Mouse (Mus musculus): ENCODE data around the gene Efcab11.

The Efcab11 gene

DNA sequence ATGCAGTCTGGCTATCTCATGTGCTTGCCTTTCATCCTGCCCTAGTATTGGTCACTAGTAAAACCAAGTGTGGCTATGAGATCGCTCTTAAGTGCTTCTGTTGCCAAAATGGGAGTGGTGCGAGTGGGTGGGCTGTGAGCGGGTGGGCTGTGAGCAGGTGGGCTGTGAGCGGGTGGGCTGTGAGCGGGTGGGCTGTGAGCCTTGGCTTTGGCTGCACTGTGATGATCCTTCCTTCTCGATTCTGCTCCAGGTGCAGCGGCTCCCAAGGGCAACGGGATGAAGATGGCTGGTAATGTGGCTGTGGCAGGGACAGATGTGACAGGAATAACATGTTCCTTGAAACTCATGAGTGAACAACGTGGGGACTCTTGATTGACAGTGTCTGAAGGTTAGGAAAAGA is 128.0 kb downstream of the Efcab11 start:
- DNase-seq (ENCODE audit: low read depth, low spot score): no peak

DNA sequence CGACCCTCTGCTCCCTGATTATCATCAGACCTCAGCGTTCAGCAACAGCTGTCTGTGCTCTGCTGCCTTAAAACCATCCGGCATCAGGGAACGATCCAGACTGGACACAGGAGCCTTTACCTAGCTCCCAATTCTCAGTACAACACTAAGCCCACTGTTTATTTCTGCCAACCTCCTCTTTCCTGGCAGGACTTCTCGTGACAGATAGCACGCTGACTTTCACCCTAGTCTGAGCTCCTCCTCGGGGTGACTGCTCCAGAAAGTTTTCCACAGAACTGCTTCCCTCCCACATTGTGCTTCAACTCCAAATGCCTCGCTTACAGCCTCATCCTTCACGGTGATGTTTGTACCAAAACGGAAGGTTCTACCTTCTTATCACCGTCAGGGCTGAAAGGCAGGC is 131.3 kb downstream of the Efcab11 start:
- no peak for DNase-seq (ENCODE audit: low read depth, low spot score)

DNA sequence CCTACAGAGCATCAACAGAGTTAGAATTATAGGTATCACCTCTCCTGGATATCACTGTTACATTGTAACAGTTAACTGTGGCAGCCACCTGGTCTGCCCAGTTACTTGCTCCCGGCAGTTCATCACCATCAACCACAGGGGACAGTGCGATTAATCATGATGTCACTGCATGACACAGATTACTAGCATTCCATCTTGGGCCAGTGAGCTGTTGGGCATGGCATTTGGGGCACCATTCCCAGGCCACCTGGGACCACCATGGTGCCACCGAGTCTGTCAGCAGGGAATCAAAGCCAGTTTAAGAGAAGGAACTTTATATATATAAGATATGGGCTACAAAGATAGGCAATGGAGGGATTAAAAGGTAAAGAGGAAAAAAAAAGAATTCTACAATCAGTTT is 134.8 kb downstream of the Efcab11 start:
- DNase-seq (ENCODE audit: low read depth, low spot score): no peak

DNA sequence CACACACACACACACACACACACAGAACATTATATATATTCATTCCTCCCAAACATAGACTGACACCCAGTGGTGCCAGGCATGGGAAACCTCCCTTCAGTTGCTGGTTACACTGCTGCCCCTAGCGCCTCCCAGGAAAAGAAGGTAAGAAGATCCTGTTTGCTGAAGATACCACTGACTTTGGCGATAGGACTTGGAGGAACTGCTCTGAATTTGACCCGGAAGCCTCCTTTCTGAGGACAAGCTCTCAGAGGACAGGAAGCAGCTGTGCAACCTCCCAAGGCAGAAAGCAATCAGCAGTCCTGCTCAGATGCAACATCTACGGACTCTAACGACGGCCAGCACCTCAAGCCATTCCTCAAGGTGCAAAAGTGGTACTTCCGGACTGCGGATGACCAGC is 142.6 kb downstream of the Efcab11 start:
- no peak for DNase-seq (ENCODE audit: low read depth, low spot score)

DNA sequence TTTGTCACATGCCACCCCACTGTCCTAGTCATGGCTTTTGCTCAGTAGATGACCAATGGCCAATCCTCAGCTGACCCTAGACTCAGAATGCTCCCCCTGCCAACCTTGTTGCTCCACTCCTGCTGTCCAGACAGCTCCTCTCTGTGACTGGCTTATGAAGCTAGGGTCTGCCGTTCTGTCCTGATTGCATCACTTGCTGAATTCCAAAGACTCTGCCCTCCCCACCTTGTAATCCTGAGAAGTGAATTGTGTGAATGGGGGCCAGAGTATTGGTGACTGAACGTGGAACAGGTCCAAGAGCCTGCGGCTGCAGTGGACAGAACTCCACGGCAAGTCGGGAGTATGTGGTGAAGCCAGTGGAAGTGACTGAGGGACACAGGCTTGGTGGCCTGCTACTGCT is 145.0 kb downstream of the Efcab11 start:
- DNase-seq (ENCODE audit: low read depth, low spot score): no peak

DNA sequence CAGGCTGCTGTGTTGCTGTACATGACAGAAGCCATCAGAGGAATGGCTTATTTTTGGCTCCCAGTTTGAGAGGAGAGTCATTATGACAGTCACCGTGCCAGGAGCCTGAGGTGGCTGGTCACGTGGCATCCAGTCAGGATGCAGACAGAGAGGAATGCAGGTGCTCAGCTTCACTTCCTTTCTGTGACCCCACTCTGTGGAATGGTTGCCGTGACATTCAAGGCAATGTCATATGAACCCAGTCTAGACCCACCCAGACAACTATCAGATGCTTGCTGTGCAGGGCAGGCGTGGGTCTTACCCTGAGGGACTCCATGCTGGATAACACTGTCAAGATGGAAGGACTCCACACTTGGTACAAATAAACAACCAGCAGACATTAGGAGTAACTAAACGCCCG is 146.0 kb downstream of the Efcab11 start:
- DNase-seq (ENCODE audit: low read depth, low spot score): no peak

DNA sequence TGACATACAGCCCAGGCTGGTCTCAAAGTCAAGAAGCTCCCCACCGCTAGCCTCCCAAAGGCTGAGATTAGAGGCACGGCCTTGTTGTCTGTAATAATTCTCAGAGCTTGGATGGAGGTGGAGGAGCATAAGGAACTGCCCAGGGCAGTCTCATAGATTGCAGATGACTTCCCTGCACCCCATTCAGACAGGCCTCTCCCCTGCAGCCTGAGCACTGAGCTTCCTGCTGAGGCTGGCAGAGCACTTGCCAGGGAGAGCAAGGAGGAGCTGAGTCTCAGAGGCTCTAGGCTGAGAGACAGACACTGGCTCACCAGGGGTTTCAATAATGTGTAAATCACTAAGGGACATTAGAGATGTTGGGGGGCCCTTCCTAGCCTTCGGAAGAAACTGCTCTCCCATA is 147.3 kb downstream of the Efcab11 start:
- DNase-seq (ENCODE audit: low read depth, low spot score): no peak

DNA sequence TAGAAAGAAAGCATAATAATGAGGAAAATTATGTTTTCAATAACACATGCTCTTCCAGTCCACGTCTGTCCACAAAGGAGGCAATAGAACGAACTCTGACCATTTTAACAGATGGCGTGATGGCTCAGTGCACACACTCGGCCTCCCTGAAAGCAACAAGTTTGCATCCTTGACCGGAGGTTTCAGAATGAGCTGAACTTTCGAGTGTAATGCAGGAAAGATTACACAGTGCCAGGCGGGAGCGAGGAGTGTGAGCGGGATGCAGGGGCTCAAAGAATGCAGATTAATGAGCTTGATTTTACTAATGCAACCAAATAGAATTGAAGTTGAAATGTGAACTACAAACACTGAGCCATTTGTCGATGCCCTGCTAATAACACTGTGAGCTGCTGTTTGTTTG is 149.1 kb downstream of the Efcab11 start:
- no peak for DNase-seq (ENCODE audit: low read depth, low spot score)

DNA sequence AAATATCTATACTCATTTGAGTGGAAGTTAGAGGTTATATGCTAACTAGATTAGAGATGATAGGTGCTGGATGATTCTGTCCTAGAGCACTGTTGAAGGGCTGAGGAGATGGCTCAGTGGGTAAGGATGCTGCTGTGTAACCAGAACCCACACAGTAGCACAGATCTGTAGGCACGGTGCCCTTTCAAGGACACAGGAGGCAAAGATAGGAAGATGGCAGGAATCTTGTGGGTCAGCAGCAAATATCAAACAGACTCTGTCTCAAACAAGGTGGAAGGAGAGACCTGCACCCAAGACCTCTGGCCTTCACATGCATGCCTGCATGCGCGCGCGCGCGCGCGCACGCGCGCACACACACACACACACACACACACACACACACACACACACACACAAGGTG is 160.0 kb downstream of the Efcab11 start:
- no peak for DNase-seq (ENCODE audit: low read depth, low spot score)

DNA sequence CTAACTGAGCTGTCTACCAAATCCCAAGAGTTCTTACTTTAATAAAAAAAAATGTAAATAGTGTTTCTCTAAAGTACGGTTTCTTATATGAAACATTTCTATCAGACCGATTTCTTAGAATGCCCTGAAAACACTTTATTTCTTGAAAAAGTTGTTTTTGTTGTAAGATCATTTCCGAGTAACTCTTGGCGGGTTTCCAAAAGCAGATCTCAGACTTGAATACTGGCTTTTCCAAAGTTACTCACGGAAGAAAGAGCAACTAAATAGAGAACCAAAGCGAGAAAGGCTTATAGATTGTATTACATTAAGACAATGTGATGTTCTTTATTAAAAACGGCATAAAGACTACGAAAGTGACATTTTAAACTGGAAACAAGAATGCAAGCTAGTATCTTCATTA is 160.4 kb downstream of the Efcab11 start:
- no peak for DNase-seq (ENCODE audit: low read depth, low spot score)

DNA sequence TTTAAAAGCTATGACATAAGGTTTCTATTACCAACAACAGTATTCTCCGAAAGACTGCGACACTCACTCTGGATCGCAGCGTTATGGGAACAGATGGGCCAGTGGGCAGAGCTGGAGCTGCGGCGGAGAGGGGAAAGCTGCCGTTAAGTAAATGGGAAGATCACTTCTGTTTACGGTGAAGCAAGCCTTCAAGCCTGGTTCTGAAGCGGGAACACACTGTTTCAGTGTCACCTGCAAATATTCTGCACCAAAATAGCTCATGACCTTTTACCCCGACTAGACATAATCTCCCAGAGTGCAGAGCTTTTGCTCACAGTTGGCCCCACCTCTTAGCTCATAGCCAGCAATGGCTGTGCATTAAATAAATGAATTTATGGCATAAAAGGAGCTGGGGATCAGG is 162.9 kb downstream of the Efcab11 start:
- no peak for DNase-seq (ENCODE audit: low read depth, low spot score)

DNA sequence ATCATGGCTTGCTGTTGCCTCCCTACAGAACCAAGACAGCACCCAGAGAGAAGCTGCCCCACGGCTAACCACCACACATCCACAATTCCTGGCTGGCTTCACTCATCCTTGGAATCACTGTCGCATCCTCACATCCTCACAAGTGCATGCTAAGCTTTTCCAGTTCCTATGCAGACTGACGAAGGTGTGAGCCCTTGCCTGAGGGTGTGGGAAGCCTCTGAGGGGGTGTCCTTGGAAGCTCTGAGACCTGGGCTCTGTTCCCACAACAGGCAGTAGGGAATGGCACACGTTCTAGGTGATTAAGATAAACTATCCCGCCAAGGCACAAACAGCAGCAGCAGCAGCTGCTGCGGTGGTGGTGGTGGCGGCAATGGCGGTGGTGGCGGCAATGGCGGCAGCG is 164.5 kb downstream of the Efcab11 start:
- DNase-seq (ENCODE audit: low read depth, low spot score): no peak

DNA sequence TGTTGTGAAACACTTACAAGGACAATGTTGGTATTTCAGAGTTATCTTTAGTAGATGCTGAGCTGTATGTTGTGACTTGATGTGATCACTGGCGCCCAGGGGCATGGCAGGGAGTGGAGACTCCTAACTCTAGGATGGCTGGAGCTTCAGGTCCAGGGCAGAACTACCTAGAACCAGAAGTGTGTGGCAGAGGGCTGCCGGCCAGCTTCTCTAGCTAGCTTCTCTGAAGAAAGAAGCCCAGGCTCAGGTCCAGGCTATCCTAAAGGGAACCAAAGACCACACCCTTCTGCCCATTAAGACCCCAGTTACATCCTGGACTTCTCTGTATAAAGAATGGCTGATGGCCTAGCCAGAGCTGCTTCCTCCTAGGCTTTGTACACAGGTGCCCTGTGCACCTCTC is 166.1 kb downstream of the Efcab11 start:
- DNase-seq (ENCODE audit: low read depth, low spot score): no peak

DNA sequence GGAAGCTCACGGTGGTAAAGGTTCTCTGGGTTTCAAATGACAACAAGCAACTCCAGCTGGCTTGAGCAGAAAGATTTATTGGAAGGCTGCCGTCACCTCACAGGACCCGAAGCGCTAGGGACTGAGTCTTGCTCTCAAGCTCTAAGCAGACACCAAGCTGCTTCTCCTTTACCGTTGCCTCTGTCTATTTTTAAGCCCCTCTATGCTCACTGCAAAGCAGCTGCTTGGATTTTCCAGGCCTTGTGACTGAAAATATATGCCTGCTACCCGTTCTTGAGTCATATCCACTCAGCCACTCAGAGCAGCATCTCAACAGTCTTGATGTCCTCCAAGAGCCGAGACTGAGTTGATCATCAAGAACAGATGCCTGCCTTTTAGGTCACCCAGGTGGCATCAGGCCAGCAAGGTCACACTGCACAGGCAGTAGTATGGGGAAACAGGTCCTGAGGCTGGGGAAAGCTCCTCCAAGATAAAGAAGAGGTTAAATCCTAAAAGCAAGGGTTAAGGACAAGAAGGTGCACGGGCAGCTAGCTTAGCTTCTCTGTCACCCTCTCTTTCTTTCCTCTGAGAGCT is 168.1 kb downstream of the Efcab11 start:
- no peak for DNase-seq (ENCODE audit: low read depth, low spot score)

DNA sequence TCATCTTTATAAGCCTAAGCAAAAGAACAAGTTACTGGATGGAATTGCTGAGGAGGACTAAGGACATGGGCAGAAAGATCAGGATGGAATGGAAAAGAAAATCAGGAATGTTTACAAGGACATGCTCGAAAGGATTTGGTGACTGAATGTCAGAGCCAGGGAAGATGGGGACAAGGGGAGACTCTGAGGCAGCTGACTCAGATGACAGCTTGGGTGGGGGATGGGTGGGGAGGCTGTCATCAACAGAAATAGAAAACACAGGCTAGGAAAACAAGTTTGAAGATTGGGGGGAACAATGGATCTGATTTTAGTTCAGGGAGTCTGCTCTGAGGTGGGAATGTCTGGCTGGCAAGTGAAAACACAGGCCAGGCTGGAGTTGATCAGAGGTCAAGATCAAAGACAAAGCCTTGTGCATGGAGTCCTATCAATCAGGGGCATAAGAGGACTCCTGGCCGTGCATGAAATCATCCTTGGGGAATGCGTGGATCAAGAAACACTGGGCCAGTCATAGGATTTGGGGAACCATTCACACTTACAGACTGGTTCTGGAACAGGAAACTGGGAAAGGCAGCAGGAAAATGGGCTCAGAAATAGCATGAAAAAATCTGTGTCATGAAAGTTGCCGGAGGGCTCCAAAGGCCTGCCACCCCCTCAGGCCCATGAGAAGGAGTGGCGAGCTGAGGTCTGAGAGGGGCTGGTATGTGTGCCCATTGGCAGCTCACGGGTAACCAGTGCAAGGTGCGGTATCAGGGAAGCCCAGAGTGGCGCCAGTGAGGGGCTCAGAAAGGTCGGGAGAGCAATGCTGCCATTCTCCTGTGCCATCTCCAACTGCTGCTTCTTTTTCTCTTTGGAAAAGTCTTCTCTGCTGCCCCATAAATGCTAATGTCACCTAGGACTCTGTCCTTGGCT is 168.9 kb downstream of the Efcab11 start:
- DNase-seq (ENCODE audit: low read depth, low spot score): no peak

DNA sequence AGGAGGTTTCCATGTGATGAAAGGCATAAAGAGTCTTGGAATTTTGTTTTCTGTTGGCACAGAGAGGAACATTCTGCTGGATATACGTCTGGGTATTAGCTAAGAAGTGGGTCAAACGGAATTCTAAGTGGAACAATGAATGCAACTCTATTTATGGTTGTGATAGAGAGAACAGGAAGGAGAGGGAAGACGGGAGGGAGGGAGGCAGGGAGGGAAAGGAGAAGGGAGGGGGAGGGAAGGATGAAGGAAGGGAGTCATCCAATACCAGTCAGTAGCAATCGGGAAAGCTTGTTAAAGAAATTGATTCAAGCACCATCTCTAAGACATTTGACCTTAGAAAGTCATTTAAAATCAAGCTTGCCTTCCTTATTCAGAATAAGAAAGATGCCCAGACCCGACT is 172.0 kb downstream of the Efcab11 start:
- no peak for DNase-seq (ENCODE audit: low read depth, low spot score)

DNA sequence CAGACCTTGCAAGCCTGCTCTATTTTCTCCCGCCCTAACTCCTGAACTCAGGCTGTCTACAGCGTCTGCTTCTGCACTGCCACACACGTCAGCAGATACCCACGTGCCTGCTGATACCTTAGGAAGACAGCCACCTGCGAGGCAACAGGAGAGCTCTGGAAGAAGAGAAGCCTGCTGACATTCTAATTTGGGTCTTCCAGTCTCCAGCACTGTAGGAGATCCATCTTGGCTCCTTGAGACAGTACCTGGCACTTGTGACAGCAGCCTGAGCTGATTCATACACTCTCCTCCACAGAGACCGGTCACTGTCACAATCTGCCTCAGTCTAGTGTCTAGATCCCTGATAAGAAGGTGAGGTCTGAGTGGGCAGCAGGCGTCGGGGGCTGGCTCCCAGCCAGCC is 182.0 kb downstream of the Efcab11 start:
- no peak for DNase-seq (ENCODE audit: low read depth, low spot score)

DNA sequence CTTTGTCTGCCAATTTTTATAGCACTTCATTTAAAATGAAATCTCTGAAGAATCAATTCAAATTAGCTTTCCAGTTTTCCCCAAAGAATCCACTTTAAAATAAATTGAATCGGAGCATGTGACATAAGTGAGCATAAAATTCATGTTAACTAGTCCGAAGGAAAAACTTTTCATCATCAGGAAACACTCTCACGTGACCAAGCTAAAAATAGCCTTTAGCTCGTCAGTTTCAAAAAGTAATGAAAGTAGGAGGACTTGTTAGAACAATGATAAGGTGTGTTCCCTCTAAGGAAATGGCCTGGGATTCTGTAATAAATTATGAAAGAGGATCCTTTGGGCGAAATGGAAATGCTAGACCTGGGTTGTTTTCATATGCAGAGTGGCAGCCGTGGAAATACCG is 183.9 kb downstream of the Efcab11 start:
- no peak for DNase-seq (ENCODE audit: low read depth, low spot score)

DNA sequence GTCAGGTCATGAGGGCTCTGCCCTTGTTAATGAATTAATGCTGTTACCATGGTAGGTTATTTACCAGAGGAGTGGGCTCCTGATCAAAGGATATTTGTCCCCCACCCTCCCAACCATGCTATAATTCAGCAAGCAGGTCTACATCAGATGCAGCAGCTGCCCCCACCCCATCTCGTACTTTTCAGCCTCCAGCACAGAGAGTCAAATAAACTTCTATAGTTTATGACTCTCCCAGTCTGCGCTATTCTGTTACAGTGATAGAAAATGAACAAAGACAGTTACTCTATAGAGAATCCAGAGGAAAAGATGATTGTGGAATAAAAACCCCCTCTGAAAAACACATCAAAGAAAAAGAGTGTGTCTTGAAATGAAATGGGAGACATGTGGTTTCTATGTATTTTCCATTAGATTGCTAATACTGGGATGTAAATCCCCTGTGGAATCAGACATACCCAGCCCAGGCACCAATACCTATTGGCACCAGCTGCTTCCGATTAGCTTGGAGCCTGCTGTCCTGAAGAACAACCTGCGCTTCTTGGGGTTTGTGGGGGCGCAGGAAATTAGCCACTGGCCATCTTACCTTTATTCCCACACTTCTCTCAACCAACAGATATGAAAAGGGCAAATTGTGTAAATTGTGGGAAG is 184.7 kb downstream of the Efcab11 start:
- DNase-seq (ENCODE audit: low read depth, low spot score): no peak

DNA sequence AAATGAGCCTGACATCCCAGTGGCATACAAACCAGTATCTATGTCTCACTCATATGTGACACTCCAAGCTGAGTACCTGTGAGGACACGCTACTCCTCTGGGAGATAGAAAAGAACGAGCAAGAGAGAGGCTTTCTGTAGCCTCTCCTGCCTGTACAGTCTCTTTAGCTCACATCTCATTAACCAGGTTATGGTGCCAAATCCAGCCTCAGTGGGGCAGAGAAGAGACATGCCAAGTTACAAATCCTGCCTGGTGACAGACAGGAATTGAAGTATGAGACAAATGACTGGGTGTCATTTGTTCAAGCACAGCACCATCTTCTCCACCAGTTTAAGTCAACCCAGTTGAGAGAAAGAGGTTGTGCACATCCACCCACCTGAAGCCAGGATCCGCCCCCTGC is 190.2 kb downstream of the Efcab11 start:
- DNase-seq (ENCODE audit: low read depth, low spot score): no peak

DNA sequence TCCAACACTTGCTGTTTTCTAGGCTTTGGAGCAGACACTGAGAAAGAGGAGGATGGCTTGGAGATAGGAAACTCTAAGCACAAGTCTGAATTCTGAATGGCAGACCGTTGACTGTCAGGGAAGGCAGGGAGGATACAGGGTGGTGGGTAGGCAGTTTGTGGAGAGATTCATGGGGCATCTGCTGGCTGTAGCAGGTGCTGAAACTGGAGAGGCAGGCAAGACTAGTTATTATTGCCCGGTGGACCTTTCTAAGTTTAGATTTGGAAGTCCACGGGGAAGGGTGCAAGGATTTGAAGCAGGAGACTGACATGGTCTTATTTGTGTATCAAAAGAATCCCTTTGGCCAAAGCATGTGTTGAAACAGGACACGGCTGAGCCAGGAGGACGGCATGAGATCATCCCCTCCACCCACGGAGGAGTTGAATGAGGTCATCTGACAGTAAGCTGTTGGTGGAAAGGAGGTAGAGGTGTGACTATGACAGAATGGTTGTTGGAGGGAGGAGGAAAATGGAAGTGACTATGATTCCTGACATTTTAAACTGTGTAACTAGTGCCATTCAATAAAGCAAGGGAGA is 197.7 kb downstream of the Efcab11 start:
- no peak for DNase-seq (ENCODE audit: low read depth, low spot score)

DNA sequence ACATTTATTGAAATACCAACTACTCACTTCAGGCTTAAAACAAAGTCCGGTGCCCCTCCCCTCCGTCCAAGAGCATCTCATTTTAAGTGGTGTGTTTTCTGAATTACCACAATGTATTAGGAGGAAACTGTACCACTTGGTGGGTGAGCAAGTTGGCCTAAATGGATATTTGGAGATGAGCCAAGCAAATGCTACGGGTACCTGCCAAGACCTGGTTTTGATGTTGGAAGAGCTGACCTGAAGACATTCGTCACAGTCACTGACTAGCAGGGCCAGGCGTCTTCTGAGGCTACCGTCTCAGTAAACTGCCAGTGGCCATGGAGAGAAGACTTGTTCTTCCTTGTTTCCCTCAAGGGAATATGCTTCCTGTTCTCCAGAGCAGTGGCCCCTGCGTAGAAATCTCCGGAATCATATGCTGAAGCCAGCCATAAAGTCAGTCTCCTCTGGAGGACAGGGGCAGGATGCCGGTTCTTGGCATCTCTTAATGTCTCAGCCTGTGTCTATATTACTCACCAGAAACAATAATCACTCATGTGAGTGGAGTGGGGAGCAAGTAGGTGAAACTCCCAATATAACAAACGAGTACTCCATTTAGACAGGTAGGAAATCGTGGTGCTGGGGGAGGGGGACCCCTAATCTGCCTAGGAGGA is 198.7 kb downstream of the Efcab11 start:
- DNase-seq (ENCODE audit: low read depth, low spot score): no peak
